Mouse (Mus musculus): ENCODE measurements around the gene Zc3h7b. TPM values are rescaled to one million over a fixed set of nuclear protein-coding genes. Genes with fewer than 3 reads are reported as not detected.

Zc3h7b gene
- polyA plus RNA-seq, 1 experiment from 2014 or later: 9.8 TPM

DNA sequence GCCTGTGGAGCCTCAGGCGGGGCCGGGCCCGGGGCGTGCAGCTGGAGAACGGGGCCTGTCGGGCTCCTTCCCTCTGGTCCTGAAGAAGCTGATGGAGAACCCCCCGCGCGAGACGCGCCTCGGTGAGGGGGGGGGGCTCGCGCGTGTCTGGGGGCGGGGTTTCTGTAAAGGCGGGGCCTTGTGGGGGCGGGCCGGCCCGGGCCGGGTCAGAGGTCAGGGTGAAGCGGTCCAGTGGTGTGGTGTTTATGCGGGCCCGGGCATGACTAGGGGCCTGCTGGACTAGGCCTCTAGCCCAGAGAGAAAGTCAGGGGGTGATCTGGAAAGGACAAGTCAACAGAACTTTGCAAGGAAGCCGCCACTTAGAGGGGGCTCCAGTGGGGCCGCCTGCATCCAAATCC lies 66.7 kb downstream of the Zc3h7b start:
- 2% methylated on average over 20 of the region's 26 CpGs for WGBS (ENCODE audit: insufficient replicate concordance)
- Histone ChIP-seq H3K4me1 (peaks cover 47% of the 10 kb centered on the region), H3K9ac (peak overlapping the region; percentile 77), H3K4me3 (peak overlapping the region; percentile 77), H3K4me2 (peak overlapping the region; percentile 99), H3K27ac (peak overlapping the region; percentile 74), H3K27me3 (replicated peaks) (no peaks in the 10 kb centered on the region), H3K36me3 (peaks cover 8% of the 10 kb centered on the region; the same call in 1 of the 2 replicates), H3K9me3 (replicated peaks) (no peaks in the 10 kb centered on the region)
- peak; percentile 8; the same call in 1 of the 2 replicates for ATAC-seq

DNA sequence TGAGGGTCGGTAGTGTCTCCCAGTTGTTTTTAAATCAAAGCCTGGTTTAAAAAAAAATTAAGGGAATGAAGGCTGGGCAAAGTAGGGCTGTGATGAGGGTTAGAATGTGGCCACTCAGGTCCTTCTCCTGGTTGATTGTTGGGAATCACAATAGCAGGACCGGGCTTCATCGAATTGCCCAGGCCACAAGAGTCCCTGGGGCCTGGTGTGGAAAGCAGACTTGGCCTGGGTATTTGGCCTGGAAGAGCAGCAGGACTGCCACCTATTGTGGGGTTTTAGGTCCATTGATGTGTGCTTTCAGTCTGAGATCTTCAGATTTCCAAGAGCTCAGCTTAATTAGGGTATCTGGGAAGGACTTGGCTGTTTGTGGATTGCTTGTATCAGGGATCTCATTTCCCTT lies 67.4 kb downstream of the Zc3h7b start:
- 43% methylated on average over 3 of the region's 3 CpGs for WGBS (ENCODE audit: insufficient replicate concordance)
- no peaks in the 10 kb centered on the region for H3K27me3 ChIP-seq (replicated peaks)
- no peaks in the 10 kb centered on the region for H3K9me3 ChIP-seq (replicated peaks)
- H3K36me3 ChIP-seq: peaks cover 15% of the 10 kb centered on the region; the same call in 1 of the 2 replicates
- no peak for ATAC-seq
- peak overlapping the region; percentile 77 for H3K9ac ChIP-seq
- 0 out of 2 replicates have a peak overlapping the region, but pooled peaks have one; percentile 33 for H3K27ac ChIP-seq
- peak overlapping the region; percentile 99 for H3K4me2 ChIP-seq
- peaks cover 47% of the 10 kb centered on the region for H3K4me1 ChIP-seq
- peak overlapping the region; percentile 77 for H3K4me3 ChIP-seq

DNA sequence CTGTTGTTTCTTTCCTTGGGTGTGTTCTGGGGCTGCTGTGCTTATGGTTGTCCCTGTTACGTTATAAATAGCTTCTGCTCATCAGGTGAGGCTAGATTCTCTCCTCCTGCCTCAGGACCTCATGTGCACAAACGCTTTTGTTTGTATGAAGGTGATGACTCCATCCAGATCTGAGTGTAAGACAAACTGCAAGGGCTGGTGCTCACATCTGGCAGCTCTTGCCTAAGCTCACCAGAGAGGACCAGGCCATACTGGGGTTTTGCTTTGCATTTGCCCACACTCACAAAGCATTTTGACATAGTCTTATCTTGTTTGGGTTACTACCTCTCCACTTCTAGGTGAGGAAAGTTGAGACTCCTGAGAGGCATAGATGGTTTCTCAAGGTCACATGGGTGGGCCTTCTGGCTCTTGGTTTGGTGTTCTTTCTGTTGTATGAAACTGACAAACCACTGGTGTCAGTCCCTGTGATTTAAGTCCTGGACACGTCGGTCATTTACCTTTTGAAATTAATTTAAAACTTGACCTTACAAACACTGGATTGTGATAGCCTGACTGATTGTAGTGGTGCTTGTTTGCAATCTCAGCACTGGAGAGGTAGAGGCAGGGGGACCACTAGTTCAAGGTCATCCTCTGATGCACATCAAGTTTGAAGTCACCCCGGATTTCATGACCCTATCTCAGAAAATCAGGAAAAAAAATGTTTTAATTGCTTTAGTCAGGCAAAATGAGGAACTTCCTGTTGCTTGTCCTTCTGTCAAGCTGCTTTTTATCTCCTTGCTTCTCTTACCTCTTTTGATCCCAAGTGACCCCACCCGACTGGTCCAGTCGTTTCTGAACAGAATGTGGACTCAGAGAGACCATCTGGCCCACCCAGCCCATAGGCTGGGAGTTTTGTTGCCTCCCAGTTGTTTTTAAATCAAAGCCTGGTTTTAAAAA lies 68.1 kb downstream of the Zc3h7b start:
- Histone ChIP-seq H3K27me3 (replicated peaks) (no peaks in the 10 kb centered on the region), H3K9ac (no peak overlapping the region), H3K4me3 (no peak overlapping the region), H3K27ac (no peak overlapping the region), H3K4me1 (peaks cover 47% of the 10 kb centered on the region), H3K9me3 (replicated peaks) (no peaks in the 10 kb centered on the region), H3K4me2 (peak overlapping the region; percentile 99), H3K36me3 (peaks cover 16% of the 10 kb centered on the region; the same call in 1 of the 2 replicates)
- no peak for ATAC-seq
- 52% methylated on average over 7 of the region's 7 CpGs for WGBS (ENCODE audit: insufficient replicate concordance)

DNA sequence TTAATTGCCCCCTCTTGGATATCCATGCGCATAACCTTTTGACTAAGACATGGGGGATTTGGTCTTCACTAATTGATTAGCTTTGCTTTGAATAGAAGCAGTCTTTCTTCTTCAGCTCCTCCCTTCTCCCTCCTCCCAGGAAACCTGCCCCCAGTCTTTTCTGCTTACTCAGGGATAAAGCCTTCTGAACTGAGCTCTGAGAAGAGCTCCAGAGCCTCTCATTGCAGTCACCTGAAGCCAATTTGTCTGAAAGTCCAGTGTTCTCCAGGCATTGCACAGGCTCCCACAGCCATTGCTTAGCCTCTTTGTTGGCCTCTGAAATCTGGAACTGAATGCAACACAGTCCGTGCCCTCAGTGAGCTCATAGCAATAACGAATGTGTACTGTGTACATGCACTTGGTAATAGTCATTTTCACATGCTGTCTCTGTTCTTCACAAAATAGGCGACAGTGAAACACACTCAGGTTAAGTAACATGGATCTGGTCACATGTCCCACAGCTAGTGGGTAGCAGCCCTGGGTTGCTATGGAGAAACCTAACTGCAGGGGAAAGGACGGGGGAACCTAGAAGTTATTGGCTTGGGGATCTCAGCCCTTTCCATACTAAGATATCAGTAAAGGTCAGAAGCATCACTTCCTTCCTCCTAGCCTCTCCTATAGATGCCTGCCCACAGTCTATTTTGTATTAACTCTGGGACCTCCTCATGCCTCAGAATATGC lies 69.3 kb downstream of the Zc3h7b start:
- H3K27ac ChIP-seq: no peak overlapping the region
- H3K4me2 ChIP-seq: no peak overlapping the region
- peaks cover 18% of the 10 kb centered on the region; the same call in 1 of the 2 replicates for H3K36me3 ChIP-seq
- no peak for ATAC-seq
- no peaks in the 10 kb centered on the region for H3K9me3 ChIP-seq (replicated peaks)
- 55% methylated on average over 5 of the region's 5 CpGs for WGBS (ENCODE audit: insufficient replicate concordance)
- no peak overlapping the region for H3K4me3 ChIP-seq
- peaks cover 44% of the 10 kb centered on the region for H3K4me1 ChIP-seq
- no peak overlapping the region for H3K9ac ChIP-seq
- no peaks in the 10 kb centered on the region for H3K27me3 ChIP-seq (replicated peaks)

DNA sequence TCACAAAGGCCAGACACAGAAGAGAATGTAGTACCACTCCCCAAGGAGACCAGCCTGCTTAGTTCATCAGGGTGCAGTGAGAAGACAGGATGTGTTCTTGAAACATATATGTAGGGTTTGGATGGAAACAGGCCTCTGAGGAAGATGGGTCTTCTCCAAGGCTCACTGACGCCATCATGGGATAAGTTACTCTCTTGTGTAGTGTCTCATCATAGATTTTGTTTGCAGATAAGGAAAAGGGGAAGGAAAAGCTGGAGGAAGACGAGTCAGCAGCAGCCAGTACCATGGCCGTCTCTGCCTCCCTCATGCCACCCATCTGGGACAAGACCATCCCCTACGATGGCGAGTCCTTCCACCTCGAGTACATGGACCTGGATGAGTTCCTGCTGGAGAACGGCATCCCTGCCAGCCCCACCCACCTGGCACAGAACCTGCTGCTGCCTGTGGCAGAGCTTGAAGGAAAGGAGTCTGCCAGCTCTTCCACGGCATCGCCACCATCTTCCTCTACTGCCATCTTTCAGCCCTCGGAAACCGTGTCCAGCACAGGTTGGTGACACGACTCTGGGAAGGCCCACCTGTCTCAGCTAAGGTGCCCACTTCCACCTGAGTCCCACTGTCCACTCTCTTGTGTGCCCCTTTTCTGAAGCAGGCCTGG lies 70.0 kb downstream of the Zc3h7b start:
- H3K4me3 ChIP-seq: no peak overlapping the region
- H3K4me2 ChIP-seq: no peak overlapping the region
- peaks cover 37% of the 10 kb centered on the region for H3K4me1 ChIP-seq
- ATAC-seq: no peak
- H3K9ac ChIP-seq: no peak overlapping the region
- H3K27me3 ChIP-seq (replicated peaks): no peaks in the 10 kb centered on the region
- 69% methylated on average over 12 of the region's 12 CpGs for WGBS (ENCODE audit: insufficient replicate concordance)
- H3K27ac ChIP-seq: no peak overlapping the region
- H3K36me3 ChIP-seq: peaks cover 22% of the 10 kb centered on the region; the same call in 1 of the 2 replicates
- no peaks in the 10 kb centered on the region for H3K9me3 ChIP-seq (replicated peaks)

DNA sequence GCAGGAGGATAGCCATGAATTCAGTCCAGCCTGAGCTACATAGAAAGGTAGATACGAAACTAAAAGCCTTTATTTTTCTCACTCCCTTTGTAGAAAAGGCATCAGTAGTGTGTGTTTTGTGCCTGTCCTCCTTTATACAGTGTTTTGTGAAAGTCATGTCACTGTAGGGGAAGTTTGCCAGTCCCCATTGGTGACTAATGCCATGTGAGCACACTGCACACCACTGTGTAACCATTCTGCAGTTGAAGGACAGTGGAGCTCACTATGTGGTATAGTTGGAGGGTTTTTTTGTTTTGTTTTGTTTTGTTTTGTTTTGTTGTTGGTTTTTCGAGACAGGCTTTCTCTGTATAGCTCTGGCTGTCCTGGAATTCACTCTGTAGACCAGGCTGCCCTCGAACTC lies 73.5 kb downstream of the Zc3h7b start:
- no peak for ATAC-seq

DNA sequence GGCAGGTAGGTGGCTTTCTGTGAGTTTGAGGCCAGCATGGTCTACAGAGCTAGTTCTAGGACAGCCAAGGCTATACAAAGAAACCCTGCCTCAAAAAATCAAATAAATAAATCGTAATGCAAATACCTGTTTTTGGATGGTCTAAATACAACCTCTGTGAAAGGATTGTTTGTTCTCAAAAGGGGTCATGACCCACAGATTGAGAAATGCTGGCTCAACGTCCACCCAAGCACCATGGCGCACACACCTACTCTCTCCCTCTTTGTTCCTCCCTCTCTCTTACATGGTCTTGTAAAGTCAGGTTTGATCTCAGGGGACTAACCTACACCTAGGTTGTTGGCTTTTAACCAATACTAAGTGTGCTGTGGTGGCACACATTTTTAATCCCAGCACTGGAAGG lies 77.8 kb downstream of the Zc3h7b start:
- Histone ChIP-seq H3K9ac (no peak overlapping the region), H3K4me2 (no peak overlapping the region), H3K9me3 (replicated peaks) (no peaks in the 10 kb centered on the region), H3K27me3 (replicated peaks) (no peaks in the 10 kb centered on the region), H3K27ac (no peak overlapping the region), H3K4me1 (no peaks in the 10 kb centered on the region), H3K4me3 (no peak overlapping the region), H3K36me3 (peaks cover 46% of the 10 kb centered on the region)
- 0 out of 2 replicates have a peak, but pooled peaks have one; percentile 42 for ATAC-seq
- WGBS (ENCODE audit: insufficient replicate concordance): 75% methylated on average over 3 of the region's 3 CpGs

More for the DNA sequence above, 73.5 kb downstream of the Zc3h7b start:
- H3K4me3 ChIP-seq: no peak overlapping the region
- no peak overlapping the region for H3K27ac ChIP-seq
- H3K36me3 ChIP-seq: peaks cover 33% of the 10 kb centered on the region
- WGBS (ENCODE audit: insufficient replicate concordance): 65% methylated on average over 3 of the region's 3 CpGs
- no peak overlapping the region for H3K4me2 ChIP-seq
- no peak overlapping the region for H3K9ac ChIP-seq
- no peaks in the 10 kb centered on the region for H3K27me3 ChIP-seq (replicated peaks)
- H3K4me1 ChIP-seq: peaks cover 13% of the 10 kb centered on the region
- H3K9me3 ChIP-seq (replicated peaks): no peaks in the 10 kb centered on the region

DNA sequence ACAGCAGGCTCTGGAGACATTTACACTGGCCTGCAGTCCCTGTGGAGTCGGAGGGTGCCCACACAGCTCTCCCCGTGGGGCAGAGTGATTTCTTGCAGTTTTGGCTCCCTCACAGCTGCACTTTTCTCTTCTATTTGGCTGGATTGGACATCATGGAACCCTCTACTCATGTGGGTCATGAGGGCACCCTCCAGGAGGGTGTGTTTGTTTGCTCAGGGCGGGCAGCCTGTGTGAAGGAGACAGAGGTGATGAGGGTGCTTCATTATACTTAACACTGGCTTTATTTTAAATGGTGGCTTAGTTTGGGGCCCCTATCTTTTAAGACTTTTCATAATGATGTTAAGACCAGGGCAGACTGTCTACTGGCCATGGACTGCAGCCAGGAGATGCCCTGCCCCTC lies 80.0 kb downstream of the Zc3h7b start:
- no peak overlapping the region for H3K9ac ChIP-seq
- ATAC-seq: no peak
- 70% methylated on average over 3 of the region's 3 CpGs for WGBS (ENCODE audit: insufficient replicate concordance)
- H3K9me3 ChIP-seq (replicated peaks): no peaks in the 10 kb centered on the region
- no peaks in the 10 kb centered on the region for H3K27me3 ChIP-seq (replicated peaks)
- H3K4me1 ChIP-seq: no peaks in the 10 kb centered on the region
- H3K36me3 ChIP-seq: peaks cover 40% of the 10 kb centered on the region
- H3K27ac ChIP-seq: no peak overlapping the region
- no peak overlapping the region for H3K4me3 ChIP-seq
- no peak overlapping the region for H3K4me2 ChIP-seq

DNA sequence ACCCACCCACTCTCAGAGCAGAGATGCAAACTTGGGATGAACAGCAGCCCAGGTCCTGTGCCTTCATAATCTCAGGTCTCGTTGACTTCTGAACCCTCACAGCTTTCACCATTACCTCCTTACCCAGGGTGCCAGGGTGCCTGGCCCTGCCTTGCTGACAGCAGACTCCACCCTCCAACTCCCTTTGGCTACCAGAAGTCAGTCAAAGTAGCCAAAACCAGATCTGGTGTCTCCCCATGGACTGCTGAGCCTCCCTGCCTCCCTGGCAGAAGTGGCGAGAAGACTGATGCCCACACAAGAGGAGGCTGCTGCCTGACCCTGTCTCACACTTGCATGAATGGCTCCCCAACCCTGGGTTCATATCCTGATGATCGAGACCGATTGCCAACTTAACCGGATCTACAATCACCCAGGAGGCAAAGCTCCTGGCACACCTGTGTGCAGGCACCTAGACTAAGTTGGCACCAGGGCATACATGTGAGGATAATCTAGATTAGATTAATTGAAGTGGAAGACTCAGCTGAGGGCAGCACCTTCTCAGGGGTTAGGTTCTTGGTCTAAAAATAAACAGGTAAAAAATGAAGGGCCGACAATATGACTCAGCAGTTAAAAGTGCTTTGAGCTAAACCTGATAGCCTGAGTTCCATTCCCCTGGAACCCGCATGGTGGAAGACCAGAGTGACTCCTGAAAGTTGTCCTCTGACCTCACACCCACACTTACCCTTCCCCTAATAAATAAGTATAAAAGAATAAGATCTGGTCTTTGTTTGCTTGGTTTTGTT lies 83.8 kb downstream of the Zc3h7b start:
- Histone ChIP-seq H3K4me1 (peaks cover 5% of the 10 kb centered on the region; the same call in 1 of the 2 replicates), H3K36me3 (peaks cover 27% of the 10 kb centered on the region), H3K4me3 (no peak overlapping the region), H3K27me3 (replicated peaks) (peaks cover 3% of the 10 kb centered on the region; the same call in 1 of the 2 replicates), H3K4me2 (no peak overlapping the region), H3K27ac (no peak overlapping the region), H3K9ac (no peak overlapping the region), H3K9me3 (replicated peaks) (no peaks in the 10 kb centered on the region)
- ATAC-seq: no peak
- 70% methylated on average over 7 of the region's 7 CpGs for WGBS (ENCODE audit: insufficient replicate concordance)

DNA sequence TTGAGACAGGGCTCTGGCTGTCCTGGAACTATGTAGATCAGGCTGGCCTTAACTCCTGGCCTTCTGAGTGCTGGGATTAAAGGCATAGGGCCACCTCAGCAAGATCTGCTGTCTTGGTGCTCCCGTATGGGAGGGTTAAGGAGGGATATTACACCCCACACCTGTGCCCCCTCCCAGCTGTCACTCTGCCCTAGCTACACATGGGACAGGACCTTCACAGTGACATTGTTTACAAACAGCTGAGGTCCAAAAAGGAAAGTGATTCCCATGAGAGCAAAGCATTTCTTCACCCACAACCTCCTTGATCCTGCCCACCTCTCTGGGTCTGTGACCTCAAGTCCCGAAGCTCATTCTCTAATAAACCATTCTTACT lies 84.3 kb downstream of the Zc3h7b start:
- H3K36me3 ChIP-seq: peaks cover 21% of the 10 kb centered on the region
- H3K9me3 ChIP-seq (replicated peaks): no peaks in the 10 kb centered on the region
- no peak for ATAC-seq
- no peak overlapping the region for H3K4me2 ChIP-seq
- H3K27ac ChIP-seq: no peak overlapping the region
- H3K4me3 ChIP-seq: no peak overlapping the region
- whole genome bisulfite sequencing (ENCODE audit: insufficient replicate concordance): 49% methylated on average over 2 of the region's 2 CpGs
- H3K4me1 ChIP-seq: peaks cover 5% of the 10 kb centered on the region; the same call in 1 of the 2 replicates
- H3K27me3 ChIP-seq (replicated peaks): peaks cover 9% of the 10 kb centered on the region
- H3K9ac ChIP-seq: no peak overlapping the region

DNA sequence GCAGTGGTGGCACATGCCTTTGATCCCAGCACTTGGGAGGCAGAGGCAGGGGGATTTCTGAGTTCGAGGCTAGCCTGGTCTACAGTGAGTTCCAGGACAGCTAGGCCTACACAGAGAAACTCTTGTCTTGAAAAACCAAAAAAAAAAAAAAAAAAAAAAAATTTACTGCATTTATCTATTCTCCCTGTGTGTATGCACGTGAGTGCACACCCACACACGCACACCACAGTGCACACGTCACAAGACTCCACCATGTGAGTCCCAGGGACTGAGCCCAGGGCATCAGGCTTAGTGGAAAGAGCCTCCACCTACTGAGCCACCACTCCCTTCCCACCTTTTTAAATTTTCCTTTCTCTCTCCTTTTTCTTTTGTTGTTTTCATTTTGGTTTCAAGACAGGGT lies 85.7 kb downstream of the Zc3h7b start:
- H3K4me3 ChIP-seq: no peak overlapping the region
- 75% methylated on average over 4 of the region's 4 CpGs for WGBS (ENCODE audit: insufficient replicate concordance)
- ATAC-seq: no peak
- peaks cover 7% of the 10 kb centered on the region for H3K4me1 ChIP-seq
- no peak overlapping the region for H3K27ac ChIP-seq
- H3K9ac ChIP-seq: no peak overlapping the region
- H3K4me2 ChIP-seq: no peak overlapping the region
- no peaks in the 10 kb centered on the region for H3K9me3 ChIP-seq (replicated peaks)
- H3K36me3 ChIP-seq: peaks cover 10% of the 10 kb centered on the region
- H3K27me3 ChIP-seq (replicated peaks): peaks cover 21% of the 10 kb centered on the region

Measured in liver, embryonic 12.5 days (tissue).